27 mouse cellular contexts compared by ENCODE assay signal in the genomic region with DNA sequence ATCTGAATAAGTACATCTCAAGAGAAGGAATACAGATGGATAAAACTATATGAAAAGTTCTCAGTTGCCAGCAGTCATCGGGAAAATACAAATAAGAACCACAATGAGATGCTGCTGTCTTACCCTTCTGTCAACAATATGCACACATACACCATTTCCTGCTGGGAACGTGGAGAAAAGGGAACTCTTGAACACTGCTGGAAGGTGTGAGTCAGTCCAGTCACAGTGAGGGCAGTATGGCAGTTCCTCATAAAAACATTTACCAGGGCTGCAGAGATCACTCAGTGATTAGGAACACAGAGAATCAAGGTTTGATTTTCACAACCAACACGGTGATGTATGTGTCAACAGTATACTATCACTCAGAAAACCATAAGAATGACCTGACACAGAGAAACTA. TPM values are rescaled to one million over a fixed set of nuclear protein-coding genes. Genes with fewer than 3 reads are reported as not detected.
"Had no signal": no experiment of that assay in that cellular context is flagged by ENCODE, and none has a peak within 500 bp of the region (broad histone marks: within the 10 kb centered on the region; RNA-seq: fewer than 3 reads in every experiment).

No protein-coding gene starts in this region.

- H3K27ac ChIP-seq: heart, adult 2 months; heart, embryonic 13.5 days; heart, embryonic 15.5 days; hindbrain, embryonic 10.5 days; hindbrain, embryonic 12.5 days; hindbrain, embryonic 14.5 days; intestine, embryonic 15.5 days; kidney, embryonic 15.5 days; kidney, postnatal 0 days; left cerebral cortex, adult 2 months; limb, embryonic 10.5 days; limb, embryonic 12.5 days; liver, embryonic 13.5 days had no signal

- H3K4me3 ChIP-seq: heart, adult 2 months; heart, embryonic 13.5 days; heart, embryonic 15.5 days; hindbrain, embryonic 10.5 days; hindbrain, embryonic 12.5 days; intestine, embryonic 15.5 days; kidney, embryonic 15.5 days; left cerebral cortex, adult 2 months; limb, embryonic 10.5 days; limb, embryonic 12.5 days; liver, embryonic 13.5 days had no signal

- ATAC-seq: hindbrain, embryonic 16.5 days; inflammation-experienced regulatory T-cells, adult 6 months; intestine, embryonic 15.5 days; intestine, postnatal 0 days had no signal

- DNase-seq: gastrocnemius, postnatal 14 days; gastrocnemius, postnatal 36 days; heart, adult 2 months; heart, postnatal 14 days; heart, postnatal 36 days; kidney, adult 18-20 months; kidney, adult 8-10 months; kidney, postnatal 14 days; kidney, postnatal 36 days; liver; liver, embryonic 13.5 days had no signal

- H3K4me1 ChIP-seq: heart, embryonic 13.5 days; heart, embryonic 15.5 days; hindbrain, embryonic 10.5 days; hindbrain, embryonic 12.5 days; intestine, embryonic 15.5 days; limb, embryonic 10.5 days had no signal

RNA-seq across cellular contexts. Expression of gene Fbxl13, which starts 34.4 kb away (rescaled TPM):
- total RNA-seq: gastrocnemius, adult 18-20 months; gastrocnemius, adult 8-10 months; heart, adult 2 months; heart, postnatal 36 days had no signal
